Mouse (Mus musculus) right cerebral cortex, postnatal 36 days (tissue): Measurements from ENCODE around the gene Ahnak2.
A peak's percentile ranks its signal among the peaks of the same experiment; 100 is the strongest.

Experiments used
- DNase-seq, 2 experiments: peaks; one replicate each; pipeline ENCODE4 v3.0.0; 2022; ENCODE audit warnings: low spot score in 2 of 2, mixed read lengths in 1 of 2

Gene Ahnak2

GRCm38 (mm10) chr12:112760154-112760926 lies 42.1 kb downstream of the Ahnak2 start, which contains the start of gene Pld4:
Gene Pld4, plus strand, starts transcription at chr12:112760655.
- no peak for DNase-seq

GRCm38 (mm10) chr12:112759471-112759870 lies 43.0 kb downstream of the Ahnak2 start:
- no peak for DNase-seq

GRCm38 (mm10) chr12:112757896-112758295 lies 44.6 kb downstream of the Ahnak2 start:
- no peak for DNase-seq

- no peak for DNase-seq
Measured at GRCm38 (mm10) chr12:112755900-112756299, 46.6 kb downstream of the Ahnak2 start.

GRCm38 (mm10) chr12:112752399-112752798 lies 50.1 kb downstream of the Ahnak2 start:
- DNase-seq: no peak

- DNase-seq: no peak
Measured at GRCm38 (mm10) chr12:112750976-112751375, 51.5 kb downstream of the Ahnak2 start.

GRCm38 (mm10) chr12:112747606-112747970 lies 54.9 kb downstream of the Ahnak2 start:
- DNase-seq: no peak

GRCm38 (mm10) chr12:112746808-112747605 lies 55.5 kb downstream of the Ahnak2 start:
- DNase-seq: no peak

- no peak for DNase-seq
Measured at GRCm38 (mm10) chr12:112746461-112746807, 56.0 kb downstream of the Ahnak2 start.

GRCm38 (mm10) chr12:112745716-112746115 lies 56.7 kb downstream of the Ahnak2 start:
- no peak for DNase-seq

- DNase-seq: no peak
Measured at GRCm38 (mm10) chr12:112744891-112745580, 57.4 kb downstream of the Ahnak2 start.

GRCm38 (mm10) chr12:112744211-112744610 lies 58.2 kb downstream of the Ahnak2 start:
- DNase-seq: no peak

GRCm38 (mm10) chr12:112743168-112743975 lies 59.1 kb downstream of the Ahnak2 start:
- peak; percentile 82 to 83 for DNase-seq

GRCm38 (mm10) chr12:112742768-112743167 lies 59.7 kb downstream of the Ahnak2 start:
- DNase-seq: no peak

- DNase-seq: no peak
Measured at GRCm38 (mm10) chr12:112739023-112739568, 63.4 kb downstream of the Ahnak2 start.

- no peak for DNase-seq
Measured at GRCm38 (mm10) chr12:112738281-112739022, 64.0 kb downstream of the Ahnak2 start.

- DNase-seq: no peak
Measured at GRCm38 (mm10) chr12:112737761-112738160, 64.7 kb downstream of the Ahnak2 start.

GRCm38 (mm10) chr12:112737081-112737480 lies 65.4 kb downstream of the Ahnak2 start:
- no peak for DNase-seq

- DNase-seq: no peak
Measured at GRCm38 (mm10) chr12:112736636-112736925, 65.9 kb downstream of the Ahnak2 start.

- no peak for DNase-seq
Measured at GRCm38 (mm10) chr12:112735896-112736635, 66.4 kb downstream of the Ahnak2 start.
